Mouse (Mus musculus) layer of hippocampus, postnatal 14 days (tissue): ENCODE data around the gene Gm20716. TPM values are rescaled to one million over a fixed set of nuclear protein-coding genes. Genes with fewer than 3 reads are reported as not detected.
"Not testable (repeated sequence)": the region's sequence is repeated elsewhere in the genome, so short reads cannot be mapped to it uniquely, and the experiment has no call there.

Experiments used
- DNase-seq, 2 experiments: peaks; one replicate each; pipeline ENCODE4 v3.0.0; 2021 to 2022; ENCODE audit warnings: low spot score in 2 of 2, mixed read lengths in 1 of 2
- microRNA-seq, 2 experiments: library from miRNA; unstranded; fragments of <30 nt; microRNA quantifications; one replicate each; pipeline ENCODE4 v1.2.0; 2021
- total RNA-seq, 2 experiments: library from RNA; stranded (reverse); gene quantifications; 2 replicates each; pipeline ENCODE4 v1.2.3; 2021

Gm20716 gene
- total RNA-seq, 2 experiments from 2014 or later = 25.6 to 29.5 TPM

DNA sequence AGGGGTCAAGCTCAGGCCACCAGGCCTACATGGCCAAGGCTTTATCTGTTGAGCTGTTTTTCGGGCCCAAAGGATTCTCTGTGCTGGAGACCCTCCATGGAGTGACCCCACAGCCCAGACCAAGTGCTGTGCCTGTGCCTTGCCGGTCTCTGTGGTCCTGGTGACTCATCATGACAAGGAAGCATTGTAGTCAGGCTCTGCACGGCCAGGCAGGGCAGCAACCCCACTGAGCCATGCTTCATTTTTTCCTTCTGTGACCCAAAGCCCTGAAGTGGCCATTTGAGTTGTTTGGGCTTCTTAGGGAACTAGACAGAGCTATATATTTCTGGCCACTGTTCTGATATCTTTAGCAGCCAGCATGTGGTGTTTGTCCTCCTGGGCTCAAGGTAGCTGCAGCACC, 62.4 kb downstream of the Gm20716 start:
- DNase-seq = no peak

DNA sequence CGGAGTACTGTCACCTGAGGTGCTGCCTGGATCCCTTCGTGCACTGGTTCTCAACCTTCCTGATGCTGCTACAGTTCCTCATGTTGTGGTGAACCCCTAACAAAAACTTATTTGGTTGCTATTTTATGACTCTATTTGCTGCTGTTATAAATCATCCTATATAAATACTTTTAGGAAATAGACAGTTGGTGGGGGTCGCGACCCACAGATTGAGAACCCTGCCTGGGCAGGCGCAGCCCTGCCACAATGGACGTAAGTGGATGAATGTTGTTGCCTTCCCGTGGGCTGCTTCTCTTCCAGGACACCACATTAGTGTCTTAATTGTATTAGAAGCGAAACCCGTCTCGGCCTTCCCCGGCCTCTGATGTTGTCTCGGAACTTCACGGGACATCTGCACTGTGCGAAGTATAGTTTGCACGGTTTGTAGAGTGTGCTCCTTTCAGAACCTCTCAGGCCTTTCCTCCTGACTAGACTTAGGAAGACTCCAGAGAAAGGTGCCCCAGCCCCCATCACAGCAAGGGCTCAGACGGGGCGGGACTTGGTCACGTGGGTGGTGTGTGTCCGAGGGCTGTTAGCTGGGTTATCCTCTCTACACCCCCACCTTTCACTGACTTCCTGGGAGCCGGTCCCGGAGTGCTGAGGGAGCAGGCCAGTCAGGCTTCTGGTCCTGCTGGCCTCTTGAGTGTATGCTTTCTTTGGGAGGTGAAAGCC, 63.3 kb downstream of the Gm20716 start:
- DNase-seq = no peak

DNA sequence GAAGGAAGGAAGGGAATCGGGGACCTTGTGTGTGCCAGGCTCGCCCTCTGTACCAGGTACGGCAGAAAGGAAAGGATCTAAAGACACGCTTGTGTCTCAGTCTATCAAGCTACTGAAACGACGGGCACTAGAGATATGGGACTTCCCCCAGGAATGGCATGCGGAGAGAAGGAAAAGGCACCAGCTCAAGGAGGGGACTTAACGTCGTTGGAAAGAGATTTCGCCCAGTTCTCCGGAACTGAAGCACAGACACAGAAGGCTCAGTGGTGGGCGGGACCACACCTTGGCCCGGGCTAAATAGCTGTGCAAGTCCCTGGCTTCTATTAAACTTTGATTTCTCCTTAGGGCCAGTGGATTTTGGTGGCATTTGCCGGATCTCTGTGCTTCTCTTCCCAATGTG, 68.2 kb downstream of the Gm20716 start:
- no peak for DNase-seq

DNA sequence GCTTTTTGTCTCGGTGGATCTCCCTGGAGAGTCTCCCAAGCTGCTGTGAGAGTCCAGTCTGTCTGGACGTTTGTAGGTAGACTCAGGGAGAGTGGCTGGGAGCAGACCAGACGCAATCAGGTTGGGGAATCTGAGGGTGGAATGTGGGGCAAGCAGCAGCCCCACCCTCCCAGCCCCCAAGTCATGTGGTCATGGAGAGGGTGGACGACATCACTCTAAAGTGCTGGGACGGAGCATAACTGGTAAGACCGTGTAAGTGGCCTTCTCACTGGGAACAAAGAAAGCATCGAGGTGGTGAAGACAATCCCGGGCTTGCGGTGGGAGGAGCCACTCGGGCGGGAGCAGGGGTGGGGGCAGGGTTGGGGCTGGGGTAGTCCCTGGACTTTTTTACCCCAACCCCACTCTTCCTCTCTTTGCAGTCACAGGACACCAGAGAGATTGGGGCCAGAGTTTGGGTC, 68.6 kb downstream of the Gm20716 start:
- no peak for DNase-seq

DNA sequence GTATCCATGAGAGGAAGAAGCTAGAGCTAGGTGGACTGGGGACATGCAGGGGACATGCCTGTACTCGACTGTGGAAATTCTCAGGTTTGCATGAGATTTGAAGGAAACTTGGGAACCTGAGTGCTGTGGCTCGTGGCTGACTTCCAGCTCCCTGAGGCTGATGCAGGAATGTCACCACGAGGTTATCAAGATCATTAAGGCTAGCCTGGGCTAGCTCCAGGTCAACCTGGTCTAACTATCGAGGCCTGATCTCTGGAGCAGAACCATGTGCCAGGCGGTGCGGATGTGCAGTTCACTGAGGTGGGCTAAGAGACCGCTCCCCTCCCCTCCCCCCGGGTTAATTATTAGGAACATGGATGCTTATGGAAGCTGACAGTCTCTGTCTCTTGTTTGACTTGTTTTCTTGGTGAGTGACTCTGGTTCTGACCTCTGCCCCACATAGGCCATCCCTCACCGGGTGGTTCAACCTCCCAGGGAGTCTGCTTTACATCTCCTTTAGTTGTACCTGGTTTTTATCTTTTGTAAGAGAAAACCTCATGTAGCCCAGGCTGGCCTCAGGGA, 69.7 kb downstream of the Gm20716 start:
- no peak for DNase-seq

DNA sequence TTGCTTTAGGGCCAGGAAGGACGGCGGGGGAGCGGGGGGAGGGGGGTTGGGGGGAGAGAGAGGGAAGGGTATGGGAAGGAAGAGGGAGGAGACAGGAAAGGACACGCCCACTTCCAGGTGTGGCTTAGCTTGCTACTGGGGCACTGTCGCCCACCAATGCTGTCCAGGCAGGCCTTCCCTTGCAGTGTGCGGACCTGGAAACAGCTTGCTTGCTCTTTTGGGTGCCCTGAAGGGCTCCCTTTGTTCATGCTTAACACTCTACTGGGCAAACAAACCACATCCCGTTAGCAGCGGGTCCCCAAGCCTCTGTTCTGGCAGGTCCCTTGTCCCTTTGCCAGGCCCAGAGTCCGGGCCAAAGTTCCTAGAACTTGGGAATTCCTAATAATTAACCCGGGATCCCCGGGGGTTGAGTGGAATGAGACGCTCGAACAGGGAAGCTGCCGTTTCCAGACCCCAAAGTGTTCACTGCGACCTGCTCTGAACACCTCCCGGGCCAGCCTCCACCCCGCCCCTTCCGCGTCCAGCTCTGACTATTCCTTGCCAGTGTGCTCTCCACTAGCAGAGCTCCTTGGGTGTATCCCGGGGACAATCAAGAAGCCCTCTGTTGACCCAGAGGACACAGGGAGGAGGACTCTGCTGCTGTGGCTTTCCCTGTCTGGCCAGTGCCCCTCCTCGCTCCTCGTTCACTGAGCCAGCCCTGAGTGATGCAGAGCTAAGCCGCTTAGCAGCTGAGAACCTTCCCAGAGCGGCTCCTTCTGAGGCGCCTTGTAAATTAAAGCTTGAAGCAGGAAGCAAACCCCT, 71.1 kb downstream of the Gm20716 start:
- DNase-seq = no peak

DNA sequence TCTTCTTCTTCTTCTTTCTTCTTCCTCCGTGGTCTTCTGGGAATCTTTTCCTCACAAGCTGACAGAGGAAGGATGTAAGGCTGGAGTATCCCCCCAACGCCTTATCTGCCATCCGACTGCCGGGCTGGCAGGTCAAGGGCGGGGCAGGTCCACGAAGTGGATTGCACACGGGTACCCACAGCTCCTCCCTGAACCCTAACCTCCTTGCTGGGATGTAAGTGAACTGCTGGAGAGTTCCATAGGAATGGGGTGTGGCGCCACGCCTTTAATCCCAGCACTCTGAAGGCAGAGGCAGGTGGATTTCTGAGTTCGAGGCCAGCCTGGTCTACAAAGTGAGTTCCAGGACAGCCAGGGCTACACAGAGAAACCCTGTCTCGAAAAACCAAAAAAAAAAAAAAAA, 72.2 kb downstream of the Gm20716 start:
- not testable (repeated sequence) for DNase-seq

DNA sequence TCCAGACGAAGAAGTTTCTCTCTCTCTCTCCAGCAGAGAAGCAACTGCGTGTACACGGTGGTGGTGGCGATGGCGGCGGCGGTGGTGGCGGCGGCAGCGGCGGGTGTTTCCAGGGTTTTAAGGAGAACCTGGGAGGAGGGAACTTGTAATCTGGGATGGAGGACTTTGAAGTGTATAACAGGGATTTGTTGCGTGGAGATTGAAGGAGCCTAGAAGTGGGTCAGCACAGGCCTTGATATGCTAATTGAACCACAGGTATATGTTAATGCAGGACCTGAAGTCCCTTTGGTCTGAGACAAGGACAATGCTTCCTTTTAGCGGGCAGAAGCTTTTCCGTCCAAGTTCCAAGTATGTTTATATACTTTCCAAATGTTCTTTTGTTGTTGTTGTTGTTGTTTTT, 73.8 kb downstream of the Gm20716 start:
- DNase-seq = no peak

DNA sequence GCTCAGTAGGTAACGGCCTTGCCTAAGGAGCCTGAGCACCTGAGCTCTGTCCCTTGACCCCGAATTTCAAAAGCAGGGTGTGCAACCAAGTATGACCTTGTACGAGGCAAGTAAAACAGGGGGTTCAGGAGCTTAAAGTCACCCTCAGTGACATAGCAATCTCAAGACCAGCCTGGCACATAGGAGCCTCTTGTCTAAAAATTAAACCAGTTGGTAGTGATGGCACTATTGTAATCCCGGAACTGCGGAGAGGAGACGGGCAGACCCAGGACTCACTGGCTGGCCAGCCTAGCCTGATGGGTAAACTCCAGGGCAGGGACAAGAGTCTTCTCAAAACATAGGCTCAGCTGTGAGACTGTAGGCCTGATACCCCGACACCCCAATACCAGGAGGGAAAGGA, 74.5 kb downstream of the Gm20716 start:
- DNase-seq = no peak

DNA sequence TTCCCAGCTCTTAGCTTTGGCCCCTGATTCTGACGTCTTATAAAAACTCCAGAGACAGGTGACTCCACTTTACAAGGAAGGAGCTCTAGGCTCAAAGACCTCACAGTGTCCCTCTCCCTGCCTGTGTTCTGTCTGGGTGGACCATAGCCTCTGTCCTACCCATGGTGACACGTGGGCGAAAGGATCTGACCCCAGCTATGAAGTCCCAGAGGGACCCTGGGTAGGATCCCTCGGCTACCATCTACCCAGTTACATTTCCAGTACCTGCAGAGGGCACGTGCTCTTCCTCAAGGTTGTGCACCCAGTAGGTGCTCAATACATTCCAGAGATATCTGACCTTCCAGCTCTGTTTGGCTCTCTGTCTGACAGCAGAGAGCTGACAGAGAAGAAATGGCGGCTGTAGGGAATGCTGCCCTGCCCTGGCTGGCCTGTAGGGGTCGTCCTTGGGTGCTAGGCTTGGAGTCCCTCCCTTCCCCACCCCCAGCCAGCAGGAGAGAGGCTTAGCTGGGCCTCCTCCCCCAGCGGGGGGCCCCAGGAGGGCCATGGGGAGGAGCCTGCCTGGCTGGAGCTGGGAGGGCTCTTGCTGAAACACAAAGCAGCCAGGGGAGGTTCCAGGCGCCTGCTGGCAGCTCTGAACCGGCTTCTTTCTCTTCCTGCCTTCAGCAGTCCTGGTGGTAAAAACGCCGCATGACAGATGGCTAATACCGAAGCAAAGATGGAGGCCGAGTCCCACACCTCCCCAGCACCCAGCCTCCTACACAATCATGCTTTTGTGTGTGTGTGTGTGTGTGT, 75.9 kb downstream of the Gm20716 start:
- peak; percentile 61 to 68 for DNase-seq

DNA sequence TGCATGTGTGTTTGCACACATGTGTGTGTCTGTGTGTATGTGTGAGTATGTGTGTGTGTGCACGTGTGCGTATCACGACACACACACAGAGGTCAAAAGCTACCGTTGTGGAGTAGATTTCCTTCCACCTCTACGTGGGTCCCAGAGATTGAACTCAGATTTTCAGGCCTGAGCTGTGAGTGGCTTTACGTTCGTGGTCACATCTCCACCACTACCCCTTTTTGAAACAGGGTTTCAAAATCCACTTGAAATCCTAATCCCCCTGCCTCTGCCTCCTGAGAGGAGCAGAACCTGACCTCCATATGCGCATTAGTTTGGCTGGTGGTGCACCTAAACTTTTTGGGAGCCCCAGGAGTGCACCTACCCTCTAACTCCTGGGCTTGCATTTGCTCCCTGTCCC, 80.9 kb downstream of the Gm20716 start:
- DNase-seq = no peak

DNA sequence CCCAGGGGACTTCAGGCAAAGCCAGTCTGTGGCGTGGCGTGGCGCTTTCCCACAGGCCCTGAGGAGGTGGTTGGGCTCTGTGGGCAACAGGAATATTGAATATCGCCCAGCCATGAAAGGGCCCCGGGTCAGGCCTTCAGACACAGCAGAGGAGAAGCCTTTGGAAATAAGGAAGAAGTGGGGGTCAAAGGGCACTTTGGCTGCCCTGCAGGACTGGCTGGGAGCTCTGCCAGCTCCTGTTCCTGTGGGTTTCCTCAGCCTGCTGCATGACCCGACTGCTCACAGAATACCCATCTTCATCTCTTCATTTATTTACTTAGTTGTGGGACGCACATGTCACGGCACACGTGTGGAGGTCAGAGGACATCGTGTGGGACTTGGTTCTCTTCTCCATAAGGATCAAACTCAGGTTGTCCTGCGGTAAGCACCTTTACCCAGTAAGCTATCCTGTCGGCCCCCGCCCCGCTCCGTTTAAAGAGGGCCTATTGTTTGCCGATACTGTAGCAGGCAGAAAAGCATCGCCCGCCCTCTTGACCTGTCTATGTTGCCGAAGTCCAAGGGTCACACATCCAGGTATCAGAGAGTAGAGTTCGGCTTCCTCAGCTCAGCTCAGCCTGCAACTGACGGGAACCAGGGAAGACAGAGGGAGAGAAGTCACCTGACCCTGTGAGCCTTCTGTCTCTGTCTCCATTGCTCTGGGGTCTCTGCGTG, 82.3 kb downstream of the Gm20716 start:
- no peak for DNase-seq

DNA sequence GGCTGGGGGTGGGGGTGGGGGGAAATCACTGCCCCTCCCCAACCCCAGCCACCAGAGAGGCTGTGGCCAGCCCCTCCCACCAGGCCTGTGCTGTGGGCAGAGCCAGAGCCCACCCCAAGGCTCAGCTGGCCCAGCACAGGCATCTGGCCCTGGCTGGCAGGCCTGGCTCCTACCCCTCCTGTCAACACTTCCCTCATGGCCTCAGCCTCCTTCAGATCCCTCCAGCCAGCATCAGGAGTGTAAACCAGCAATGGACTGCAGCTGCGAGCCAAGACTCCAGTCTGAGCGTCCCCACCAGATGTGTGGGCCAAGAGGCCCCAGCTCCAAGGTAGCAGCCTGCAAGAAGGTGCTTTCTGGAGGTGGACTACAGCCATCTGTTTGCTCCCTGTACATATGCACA, 84.7 kb downstream of the Gm20716 start:
- DNase-seq = no peak

DNA sequence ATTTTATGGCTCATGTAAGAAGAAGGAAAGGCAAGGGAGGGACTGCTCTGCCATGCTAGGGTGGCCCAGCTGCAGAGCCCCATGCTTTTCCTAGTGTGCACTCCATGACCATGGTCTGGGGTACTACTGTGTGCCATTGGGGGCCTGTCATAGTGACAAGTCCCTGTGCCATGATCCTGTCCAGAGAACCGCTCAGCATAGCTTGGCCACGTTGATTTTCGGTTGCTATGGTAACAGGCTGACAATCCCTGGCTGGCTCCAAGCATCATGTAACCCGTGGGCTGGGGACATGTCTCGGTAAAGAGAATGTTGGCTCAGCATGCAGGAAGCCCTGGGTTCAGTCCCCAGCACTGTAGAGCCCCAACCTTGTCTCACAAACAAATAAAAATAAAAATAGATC, 86.4 kb downstream of the Gm20716 start:
- DNase-seq = peak in 1 of 2 experiments; percentile 22

DNA sequence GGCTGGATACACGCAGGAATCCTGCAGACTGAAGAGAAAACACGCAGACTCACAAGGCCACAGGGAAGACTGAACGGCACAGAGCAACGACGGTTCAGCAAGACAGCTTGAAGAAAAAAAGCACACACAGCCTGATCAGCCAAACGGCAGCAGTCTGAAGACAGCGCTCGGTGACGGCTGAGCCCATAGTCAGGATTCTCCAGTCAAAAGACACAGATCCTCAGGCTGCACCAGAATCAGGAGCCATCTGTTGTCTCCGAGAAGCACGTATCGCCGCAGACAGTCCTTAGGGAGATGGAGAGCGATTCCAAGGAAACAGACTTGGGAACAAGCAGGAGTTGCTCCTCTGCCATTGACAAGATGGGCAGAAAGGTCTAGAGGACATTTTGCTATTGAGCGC, 93.0 kb downstream of the Gm20716 start:
- peak in 1 of 2 experiments; percentile 64 for DNase-seq

Small RNA genes lying within 50 kb of the gene (microRNA-seq; reads per million reads assigned to microRNA genes)
- 0 reads per million in 2 experiments for gene Gm24561

Other genes with a start within 250 kb of the Gm20716 start
- under 1 TPM; 0.14 to 0.21 TPM for gene Ripor3, start 219.7 kb downstream of the Gm20716 start, total RNA-seq
- gene Pard6b, start 149.4 kb downstream of the Gm20716 start, total RNA-seq = 1 to 10 TPM; 3.4 to 5.3 TPM
- 10 to 100 TPM; 99.3 to 99.9 TPM for gene Adnp, start 23.3 kb downstream of the Gm20716 start, total RNA-seq
- 10 to 100 TPM; 64.3 to 70.6 TPM for gene Dpm1, start 227 bp upstream of the Gm20716 start, total RNA-seq
- 10 to 100 TPM; 16.7 to 17.4 TPM for gene Mocs3, start 258 bp upstream of the Gm20716 start, total RNA-seq
- gene Kcng1, start 51.4 kb upstream of the Gm20716 start, total RNA-seq = 10 to 100 TPM; 33.0 to 41.3 TPM